Mouse (Mus musculus): Measurements from ENCODE around the gene Phpt1.
"Not testable (repeated sequence)": the region's sequence is repeated elsewhere in the genome, so short reads cannot be mapped to it uniquely, and the experiment has no call there.

Gene Phpt1

DNA sequence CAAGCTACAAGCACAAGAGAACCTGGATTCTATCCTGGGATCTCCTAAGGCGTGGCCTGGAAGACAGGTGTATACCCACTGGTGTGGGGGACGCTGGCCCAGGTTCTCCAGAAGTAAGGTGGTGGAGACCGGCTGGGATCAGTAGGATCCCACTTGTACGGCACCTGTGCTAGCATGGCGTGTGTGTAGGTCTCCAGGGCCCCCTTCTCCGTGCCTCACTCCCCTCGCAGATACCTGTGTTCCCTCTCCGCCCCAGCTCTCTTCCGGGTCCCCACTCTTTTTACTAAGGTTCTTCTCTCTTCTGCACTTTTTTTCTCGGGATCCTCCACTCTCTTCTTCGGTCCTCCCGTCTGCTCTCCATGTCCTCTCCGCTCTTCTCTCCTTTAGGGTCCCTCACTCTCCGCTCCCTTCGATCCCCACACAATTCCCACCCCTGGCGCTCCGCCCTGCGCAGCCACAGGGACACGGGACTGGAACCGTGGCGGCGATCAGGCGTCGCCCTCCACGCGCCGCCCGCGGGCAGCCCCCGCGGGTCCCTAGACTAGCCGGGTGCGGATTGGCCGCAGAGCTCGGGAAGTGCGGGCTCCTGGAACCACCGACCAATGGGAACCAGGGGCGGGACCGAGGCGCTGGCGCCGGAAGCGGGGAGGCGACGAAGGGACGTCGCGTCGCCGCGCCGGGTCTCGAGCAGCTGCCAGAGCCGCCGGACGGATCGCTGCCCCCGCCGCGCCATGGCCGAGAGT lies 17.6 kb downstream of the Phpt1 start, which contains the start of gene Edf1:
Edf1 (plus strand) TSS at position 627 of the 743 bp plus-strand sequence.
- peak; percentile 91 for DNase-seq

- no peak for DNase-seq
Measured at GRCm38 (mm10) chr2:25556296-25556695, 18.7 kb downstream of the Phpt1 start.

DNA sequence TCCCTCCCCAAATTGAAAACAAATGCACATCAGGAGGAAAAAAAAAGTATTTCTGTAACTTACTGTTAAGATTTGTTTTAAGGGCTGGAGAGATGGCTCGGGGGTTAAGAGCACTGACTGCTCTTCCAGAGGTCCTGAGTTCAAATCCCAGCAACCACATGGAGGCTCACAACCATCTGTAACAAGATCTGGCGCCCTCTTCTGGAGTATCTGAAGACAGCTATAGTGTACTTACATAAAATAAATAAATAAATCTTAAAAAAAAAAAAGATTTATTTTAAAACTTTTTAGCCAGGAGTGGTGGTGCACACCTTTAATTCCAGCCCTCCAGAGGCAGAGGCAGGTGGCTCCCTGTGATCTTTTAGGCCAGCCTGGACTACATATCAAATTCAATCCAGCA lies 19.5 kb downstream of the Phpt1 start:
- DNase-seq = peak; percentile 24 to 36

DNA sequence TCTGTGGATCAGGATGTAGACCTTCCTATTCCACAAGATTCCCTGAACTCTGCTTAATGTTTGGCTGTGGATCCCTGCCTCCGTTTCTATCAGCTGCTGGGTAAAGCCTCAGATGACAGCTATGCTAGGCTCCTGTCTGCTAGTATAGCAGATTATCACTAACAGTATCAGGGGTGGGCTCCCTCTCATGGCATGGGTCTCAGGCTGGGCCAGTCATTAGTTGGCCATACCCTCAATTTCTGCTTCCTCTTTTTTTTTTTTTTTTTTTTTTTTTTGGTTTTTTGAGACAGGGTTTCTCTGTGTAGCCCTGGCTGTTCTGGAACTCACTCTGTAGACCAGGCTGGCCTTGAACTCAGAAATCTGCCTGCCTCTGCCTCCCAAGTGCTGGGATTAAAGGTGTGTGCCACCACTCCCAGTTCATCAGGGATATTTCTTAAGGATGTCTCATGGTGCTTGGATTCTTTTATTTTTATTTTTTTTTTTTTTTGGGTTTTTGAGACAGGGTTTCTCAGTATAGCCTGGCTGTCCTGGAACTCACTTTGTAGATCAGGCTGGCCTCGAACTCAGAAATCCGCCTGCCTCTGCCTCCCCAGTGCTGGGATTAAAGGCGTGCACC lies 21.7 kb downstream of the Phpt1 start:
- DNase-seq = not testable (repeated sequence)

GRCm38 (mm10) chr2:25551186-25551585 lies 23.8 kb downstream of the Phpt1 start:
- peak; percentile 59 to 63 for DNase-seq

- DNase-seq = peak; percentile 62 to 70
Measured at GRCm38 (mm10) chr2:25549021-25549991, 25.7 kb downstream of the Phpt1 start.

DNA sequence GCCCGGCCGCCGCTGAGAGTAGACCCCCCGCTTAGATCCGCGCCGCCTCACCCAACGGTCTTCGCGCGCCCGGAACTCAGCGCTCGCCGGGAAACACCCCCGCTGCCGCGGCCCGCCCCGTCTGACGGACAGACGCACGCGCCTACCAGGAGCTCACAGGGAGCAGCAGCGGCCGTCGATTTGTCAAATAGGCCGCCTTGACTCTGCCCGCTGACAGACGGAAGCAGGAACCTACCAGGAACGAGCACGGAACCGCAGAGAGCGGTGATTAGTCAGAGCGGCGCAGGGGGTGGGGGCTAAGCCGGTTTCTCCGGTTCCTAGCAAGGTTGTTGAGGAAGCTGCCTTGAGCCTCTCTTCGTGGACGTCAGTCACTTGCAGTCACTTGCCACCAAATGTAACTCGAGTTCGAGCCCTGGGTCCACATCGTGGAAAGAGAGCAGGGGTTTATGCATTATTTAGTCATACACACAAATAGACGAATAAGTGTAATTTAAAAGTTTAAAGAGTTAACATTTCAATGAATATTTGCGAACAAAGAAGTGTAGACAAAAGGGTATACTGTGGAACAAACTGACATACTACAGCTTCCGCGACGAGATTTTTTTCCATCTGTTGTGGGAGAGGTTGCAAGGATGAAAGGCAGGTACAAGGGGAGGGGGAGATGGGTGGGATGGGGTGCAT lies 28.1 kb downstream of the Phpt1 start, which contains the start of gene Traf2:
Traf2 (minus strand) TSS at position 130 of the 681 bp plus-strand sequence.
- DNase-seq = peak; percentile 96 to 97

DNA sequence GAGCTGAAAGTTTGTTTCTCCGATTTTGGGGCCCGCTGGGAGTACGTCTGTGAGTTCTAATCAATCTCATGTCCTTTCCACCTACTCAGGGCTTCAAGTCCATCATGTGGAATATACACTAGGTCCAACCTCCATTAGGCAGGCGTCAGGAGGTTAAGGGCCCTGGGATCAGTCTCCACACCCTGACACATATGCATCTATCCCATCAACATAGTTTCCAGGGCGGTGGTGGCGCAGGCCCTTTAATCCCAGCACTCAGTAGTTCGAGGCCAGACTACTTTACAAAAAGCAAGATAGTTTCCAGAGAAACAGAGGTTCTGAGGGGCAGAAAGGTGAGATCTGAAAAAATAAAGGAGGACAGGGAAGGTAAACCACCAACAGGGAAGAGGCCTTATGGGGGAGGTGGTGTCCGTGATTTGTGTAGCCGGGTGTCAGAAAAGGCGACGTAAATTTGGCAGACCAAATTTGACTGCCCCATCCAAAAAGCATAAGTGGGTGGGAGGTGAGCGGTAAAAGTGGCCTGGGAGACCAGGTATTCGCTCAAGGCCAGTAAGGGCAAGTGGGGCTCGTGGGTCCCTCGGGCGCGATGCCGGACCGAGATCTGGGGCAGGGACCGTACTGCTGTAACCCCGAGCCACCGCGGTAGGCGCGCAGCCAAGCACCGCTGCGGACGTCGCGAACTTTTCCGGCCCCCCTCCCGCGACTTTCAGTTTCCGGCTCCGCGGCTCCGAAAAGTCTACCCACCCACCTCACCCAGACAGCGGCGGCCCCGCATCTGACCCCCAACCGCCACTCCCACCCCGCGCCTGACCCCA lies 28.8 kb downstream of the Phpt1 start:
- peak in 1 of 2 experiments; percentile 7 for DNase-seq

DNA sequence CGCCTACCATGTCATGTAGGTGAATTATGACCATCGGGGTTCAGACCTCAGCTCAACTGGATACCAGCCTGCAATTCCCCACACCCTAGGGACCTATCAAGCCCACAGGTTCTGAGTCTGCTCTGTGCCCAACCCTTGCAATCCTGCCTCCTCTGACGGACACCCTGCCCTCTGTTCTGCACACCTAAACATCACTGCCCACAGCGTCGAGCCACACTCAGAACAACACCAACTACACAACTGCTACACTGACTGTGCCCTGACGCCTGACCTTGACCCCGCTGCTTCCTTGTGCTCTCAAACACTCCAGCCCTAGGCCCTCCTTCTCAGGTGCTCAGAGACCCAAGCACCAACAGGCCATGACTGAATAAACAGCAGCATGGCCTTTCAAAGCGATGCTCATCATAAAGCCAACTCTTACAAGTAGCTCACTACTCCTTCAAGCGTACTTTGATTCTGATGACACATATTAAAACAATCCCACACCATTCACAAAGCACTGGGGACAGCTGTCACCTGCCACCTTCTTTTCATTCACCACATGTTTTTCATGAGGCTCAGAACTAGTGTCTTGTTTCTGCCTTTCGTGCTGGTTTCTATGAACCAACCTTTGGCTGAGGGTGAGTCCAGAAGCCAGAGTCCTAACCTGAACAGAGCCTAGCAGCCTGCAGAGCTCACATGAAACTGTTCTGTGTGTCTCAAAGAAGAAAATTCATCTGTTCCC lies 33.2 kb downstream of the Phpt1 start:
- no peak for DNase-seq

DNA sequence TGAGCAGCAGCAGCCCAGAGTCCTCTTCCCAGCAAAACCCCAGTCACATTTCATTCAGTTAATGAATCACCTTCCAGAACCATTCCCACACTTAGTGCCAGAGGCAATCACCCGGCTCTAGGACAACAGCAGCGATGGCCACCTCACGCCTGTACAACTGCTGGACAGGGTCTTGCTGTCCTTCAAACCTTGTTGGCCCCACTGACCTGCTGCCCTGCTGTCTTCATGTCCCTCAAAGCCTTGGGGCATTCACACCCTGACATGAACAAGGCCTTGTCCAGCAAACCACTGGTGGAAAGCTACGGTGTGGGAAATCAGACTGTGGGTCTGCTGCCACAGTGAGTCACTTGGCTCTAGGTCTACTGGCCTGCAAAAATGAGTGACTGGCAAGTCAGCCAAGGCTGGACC lies 34.5 kb downstream of the Phpt1 start:
- no peak for DNase-seq

DNA sequence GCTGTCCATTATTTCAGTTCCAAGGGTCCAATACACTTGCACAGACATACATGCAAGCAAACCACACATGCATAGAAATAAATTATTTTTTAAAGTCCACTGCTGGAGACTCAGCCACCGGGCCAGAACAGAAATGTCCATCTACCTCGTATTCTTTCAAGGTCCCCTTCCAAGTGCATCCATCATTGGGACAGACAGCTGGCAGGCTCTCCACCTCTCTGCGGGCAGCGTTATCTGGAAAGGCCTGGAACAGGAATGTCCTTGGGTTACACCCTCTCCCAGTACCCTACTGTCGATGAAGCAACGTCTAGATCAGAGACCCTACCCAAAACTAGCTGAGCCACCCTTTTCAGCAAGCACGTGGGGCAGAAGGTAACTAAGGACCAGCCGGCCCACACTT lies 38.5 kb downstream of the Phpt1 start:
- no peak for DNase-seq

DNA sequence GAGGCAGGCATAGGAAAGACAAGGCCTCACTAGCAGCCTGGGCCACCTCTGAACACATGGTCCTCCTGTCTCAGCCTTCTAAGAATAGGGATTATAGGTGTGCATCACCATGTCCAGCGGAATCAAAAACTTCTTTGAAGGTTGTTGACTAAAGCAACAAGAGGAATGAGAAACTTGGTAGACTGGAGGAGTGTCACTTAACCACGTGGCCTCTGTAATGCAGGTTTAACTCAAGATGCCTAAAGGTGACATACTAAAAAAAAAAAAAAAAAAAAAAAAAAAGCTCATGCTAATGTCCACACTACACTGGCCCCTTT lies 40.2 kb downstream of the Phpt1 start:
- no peak for DNase-seq

DNA sequence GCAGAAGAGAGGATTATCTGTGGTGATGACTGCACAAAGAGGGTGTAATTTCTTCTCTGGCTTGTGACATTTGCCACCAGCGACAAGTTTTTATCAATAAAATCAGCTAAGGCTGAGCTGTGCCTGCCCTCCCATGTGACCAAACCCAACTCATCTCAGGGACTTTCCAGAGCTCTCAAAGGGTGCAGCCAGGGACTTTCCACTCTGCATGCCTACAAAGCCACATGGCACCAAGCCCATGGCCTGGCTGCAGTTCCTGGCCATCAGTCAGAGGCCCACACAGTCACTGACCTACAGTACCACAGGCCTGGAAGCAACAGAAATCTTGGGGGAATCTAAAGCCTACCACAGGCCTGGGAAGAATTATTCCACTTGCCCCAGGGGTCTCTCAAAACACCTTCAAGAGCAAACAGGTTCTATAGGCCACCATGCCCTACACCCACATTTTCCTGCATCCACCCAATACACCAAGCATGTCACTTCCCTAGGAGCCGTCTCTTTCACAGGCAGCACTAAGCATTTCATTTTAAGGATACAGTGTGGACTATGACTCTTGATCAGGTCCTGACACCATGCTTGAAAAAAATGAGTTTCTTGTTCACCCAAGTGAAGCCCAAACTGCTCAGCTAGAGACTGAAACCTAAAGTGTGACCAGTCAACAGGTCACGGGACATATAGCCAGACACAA lies 40.7 kb downstream of the Phpt1 start:
- DNase-seq = peak; percentile 78 to 81

DNA sequence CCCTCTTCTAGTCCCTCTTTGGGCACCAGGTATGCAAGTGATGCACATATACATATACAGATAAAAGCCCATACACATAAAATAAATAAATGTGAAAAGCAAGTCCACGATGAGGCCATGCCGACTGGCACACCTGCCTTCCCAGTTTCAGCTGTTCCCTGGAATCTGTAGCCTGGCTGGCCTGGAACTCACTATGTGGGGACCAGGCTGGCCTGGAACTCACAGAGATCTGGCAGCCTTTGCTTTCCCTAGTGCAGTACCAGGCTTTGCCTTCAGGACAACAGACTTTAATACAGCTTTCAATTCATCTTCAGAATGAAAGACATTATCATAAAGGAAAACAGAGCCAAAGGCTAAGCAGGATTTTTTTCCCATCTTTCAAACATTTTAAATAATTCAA lies 41.3 kb downstream of the Phpt1 start:
- DNase-seq = peak; percentile 17 to 23

DNA sequence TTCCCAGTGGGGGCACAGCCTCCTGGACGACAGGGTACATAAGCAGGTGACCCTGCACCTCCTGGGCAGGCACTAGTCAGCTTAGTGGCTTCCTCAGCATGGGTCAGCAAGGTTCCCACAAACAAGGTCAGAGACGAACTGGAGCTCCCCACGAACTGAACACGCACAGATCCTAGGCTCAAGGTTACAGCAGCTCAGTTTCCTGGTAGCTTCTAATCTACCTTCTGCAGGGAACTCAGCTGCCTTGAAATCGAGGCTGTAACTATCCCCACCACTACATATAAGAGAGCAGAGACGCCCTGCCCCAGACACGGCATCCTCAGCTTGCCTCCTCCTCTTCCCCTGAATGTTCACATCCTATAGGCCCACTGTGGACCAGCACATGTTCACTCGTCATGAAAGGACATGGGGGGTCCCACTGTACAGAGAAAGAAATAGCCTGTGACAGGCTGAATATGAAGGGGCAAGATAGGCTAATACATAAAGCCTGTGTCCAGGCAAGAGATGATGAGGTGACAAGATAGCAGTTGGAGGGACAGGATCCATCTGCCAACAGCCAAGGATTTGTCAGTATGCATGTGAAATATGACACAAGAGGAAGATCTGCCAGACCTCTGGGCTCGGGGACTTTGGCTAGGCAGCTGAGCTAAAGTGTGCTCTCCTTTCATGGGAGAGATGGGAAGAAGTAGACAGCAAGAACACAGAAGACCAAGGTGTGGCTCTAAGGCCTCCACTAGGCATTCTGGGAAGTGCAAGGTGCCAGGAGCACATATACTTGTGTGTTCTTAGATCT lies 48.3 kb downstream of the Phpt1 start:
- no peak for DNase-seq
